Mouse (Mus musculus) thymus, postnatal 25 days (tissue): Measurements from ENCODE around the gene Ckb.

Experiments
- DNase-seq: peaks from one replicate; pipeline ENCODE4 v3.0.0; 2022

The Ckb gene

DNA sequence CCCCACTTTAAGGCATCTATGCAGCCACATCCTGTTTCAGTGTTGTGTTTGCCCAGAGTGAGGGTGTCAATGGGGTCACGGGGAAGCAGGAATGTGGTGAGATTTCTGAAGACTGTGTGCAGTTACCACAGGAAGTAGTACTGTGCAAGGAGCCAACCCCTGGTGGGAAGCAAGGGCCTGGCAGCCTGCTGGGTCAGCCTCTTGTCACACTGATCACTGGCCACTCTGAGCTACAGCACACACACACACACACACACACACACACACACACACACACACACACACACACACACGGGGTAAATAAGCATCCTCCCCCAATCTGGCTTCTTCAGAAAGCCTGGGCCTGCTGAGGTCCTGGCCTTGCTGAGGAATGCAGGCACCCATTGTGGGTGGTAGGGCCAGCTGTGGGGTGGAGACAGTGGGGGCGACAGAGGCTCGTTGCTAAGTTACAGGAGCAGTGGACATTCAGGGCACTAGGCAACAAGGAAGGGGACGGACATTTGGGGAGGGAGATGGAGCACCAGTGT lies 19.3 kb upstream of the Ckb start:
- DNase-seq = peak; percentile 61

DNA sequence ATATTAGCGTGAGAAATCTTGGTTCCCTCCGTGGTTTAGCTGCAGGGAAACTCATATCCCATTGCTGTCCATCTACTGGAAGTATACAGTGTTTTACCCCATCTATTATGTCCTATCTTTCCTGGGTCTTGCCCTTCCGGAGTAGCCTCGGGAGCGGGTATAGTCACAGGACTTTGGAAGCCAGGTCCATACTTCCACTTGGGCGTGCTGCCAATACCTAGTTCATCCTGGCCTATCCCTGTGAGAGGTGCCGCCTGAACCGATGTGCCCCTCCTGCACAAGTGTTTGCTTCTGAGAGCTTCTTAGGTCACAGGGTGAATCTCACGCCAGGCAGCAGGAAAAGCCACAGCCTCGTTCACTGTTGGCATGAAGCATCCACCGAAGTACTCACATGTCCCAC lies 17.3 kb upstream of the Ckb start:
- no peak for DNase-seq

DNA sequence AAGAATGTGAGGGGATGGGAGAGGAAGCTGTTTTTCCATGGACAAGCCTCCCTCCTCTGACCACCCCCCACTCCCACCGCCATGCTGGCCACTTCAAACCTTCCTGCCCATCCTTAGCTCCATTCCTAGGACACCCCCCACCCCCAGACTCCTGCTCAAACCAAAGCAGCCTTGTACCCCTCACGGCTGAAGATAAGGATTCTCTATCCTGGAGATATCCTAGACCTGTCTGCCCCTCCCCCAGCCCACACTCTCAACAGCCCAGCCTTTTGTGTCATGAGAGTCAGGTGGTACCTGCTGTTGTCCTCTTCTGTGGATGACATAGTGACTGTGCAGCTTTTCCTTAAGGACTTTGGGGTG lies 15.9 kb upstream of the Ckb start:
- no peak for DNase-seq

DNA sequence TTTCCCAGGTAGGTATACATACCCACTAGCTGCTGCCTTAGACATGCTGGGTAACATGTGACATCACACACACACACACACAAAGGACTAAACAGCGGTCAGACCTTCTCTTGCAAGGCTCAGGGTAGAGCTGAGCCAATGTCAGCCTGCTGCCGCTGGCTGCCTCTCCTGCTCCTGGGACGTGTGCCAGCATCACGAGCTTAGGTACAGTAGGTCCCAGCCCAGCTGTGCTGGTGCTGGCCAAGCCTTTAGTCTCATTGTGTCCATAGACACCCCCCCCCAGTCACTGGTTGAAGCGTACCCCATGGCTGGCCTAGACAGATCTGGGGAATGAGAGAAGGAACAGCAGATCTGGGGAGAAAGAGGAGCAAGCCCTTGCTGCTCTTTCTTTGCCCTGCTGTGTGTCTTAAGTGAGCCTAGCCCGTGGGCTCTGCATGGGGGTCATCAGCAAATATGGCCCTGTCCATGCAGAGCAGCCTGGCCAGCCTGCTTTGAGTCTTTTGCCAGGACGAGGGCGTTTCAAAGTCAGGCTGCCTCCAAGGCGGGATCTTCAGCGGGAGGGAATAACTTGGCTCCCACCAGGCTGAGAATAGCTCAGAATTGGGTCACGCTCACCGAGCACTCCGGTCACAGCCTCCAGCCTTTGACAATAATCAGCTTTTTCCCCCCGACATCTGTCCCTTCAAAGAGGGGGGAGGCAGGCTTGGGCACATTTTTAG lies 15.4 kb upstream of the Ckb start:
- no peak for DNase-seq

DNA sequence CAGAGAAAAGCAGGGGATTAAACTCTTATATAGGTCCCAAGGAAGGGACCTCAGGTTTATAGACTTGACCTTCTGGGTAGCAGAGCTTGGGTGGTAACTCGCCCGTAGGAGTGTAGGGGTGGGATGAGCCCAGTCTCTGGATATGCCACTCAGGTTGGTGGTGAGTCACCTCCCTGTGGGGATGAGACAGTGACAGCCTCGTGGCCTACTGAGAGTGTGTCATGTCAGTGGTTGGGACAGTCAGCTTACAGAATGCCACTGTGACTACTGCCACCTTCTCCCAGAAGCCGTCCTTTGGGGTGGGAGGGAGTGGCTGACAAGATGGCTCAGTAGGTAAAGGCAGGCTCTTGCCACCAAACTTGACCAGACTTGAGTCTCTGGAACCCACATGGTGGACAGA lies 14.3 kb upstream of the Ckb start:
- no peak for DNase-seq

DNA sequence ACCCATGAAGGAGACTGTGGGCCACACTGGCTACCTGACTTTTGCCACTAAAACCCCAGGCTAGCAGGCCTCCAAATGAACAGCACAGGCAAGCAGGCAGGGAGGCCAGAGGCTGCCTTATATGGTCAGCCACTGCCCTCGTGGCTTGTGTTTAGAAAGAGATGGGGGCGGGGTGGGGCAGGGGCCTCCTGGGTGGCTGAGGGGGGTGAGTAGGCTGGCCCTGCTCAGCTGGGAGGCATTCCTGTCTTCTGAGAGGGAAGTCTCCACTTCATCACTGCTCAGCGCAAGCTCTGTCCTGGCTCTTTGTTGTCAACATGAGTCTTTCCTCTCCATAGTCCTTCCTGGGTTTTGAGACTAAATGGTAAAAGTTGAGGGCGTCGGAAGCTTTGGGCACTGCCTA lies 10.7 kb upstream of the Ckb start:
- no peak for DNase-seq

DNA sequence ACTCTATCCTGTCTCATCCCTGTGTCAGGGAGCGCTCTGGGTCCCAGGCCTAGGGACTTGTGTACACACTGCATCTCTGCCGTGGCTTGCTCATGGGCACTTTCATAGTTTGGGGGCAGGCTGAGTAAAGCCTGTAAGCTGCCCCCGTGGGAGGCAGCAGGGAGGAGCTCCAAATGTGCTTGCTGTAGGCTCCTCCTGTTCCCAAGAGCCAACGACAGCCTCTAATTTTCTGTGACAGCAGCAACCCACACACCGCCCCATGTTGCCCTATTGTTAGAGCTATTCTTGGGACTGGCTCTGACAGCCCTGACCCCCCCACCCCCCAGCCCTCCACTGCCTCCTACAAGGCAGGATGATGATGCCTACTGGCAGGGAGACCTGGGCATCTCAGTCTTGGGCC lies 9.9 kb upstream of the Ckb start:
- DNase-seq = no peak

DNA sequence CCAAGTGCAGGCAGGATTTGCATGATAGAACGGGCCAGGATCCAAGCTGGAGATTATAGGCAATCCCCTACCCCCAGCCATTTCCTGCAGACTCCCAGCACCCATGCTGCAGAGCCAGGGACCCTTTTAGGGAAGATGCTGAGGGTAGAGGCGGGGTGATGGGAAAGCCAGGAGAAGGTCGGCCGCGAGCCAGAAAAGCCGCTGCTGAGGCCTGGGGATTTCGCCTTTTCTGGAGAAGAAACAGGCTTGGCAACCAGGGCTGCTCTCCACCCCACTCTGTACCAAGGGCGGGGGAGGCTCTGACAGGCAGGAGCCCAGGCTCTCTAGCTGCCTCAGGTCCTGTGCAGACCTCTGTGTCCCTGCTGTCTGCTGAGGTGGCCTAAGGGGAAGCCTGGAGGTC lies 9.2 kb upstream of the Ckb start:
- no peak for DNase-seq

DNA sequence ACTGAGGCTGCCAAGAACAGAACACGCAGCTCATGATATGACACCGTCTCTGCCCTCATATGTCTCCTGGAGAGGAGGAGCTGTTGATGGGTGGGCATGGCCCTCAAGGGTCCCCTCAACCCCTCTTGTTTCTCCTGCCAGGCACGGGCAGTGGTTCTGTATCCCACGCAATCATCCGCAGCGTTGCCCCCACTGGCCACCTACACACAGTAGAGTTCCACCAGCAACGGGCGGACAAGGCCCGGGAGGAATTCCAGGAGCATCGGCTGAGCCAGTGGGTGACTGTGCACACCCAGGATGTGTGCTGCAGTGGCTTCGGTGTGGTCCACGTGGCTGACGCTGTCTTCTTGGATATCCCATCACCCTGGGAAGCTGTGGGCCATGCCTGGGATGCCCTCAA lies 8.5 kb upstream of the Ckb start:
- no peak for DNase-seq

DNA sequence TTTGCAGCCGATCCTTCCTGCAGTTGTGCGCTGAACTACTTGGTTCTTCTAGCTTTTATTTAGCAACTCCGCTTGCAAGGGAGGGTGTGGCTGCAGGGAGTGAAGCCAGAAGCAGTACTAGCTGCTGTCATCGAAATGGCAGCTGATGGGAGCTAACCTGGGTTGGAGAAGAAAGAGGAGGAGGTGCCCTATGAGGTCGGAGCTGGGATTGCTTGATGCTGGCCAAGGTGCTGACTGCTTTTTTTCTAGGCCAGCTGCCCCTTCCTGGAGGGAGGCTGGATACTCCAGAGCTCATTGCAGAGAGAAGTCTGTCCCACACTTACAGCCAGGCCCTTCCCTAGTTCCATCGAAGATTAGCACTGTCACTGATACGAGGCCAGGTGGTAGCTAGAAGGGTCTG lies 6.9 kb upstream of the Ckb start:
- DNase-seq = no peak

DNA sequence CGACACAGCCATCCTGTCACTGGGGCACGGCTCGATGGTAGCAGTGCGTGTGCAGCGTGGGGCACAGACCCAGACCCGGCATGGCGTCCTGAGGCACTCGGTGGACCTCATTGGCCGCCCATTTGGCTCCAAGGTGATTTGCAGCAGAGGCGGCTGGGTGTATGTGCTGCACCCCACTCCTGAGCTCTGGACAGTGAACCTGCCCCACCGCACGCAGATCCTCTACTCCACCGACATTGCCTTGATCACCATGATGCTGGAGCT lies 6.5 kb upstream of the Ckb start:
- DNase-seq = no peak

DNA sequence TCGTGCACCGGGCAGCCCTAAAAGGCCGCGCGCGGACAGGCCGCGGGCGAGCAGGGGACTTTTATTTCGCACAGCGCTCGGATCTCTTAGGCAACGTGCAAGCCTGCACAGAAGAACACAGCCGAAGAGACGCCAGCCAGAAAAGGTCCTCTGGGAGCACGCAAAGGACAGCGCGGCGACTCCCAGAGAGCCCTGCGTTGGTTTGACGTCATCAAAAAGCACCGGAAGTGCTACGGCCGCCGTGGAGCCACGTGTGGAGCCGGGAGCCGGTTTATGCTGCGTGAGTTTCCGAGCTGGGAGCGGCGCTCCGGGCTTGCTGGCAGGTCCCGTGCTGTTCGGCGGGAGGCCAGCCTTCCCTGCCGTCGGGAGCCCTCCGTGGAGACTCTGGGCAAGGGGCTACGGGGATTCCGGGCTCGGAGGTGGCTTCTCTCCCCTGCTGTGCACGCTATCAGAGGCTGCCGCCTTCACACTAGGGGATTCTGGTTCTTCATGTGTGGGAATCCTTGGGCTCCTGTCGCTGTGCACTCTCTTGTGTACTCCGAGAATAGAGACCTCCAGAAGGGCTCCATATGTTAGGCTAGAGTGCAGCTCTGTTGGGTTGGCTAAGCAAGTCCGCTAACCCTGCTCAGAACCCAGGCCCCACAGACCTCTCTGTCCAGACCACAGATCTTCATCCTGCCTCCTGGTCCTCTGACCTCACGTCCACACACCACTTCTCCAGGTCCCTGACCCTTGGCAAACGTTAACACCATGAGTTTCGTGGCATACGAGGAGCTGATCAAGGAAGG lies 5.9 kb upstream of the Ckb start, which contains the start of gene Trmt61a:
TSS of gene Trmt61a (plus strand) at position 224 of the 788 bp plus-strand sequence.
- DNase-seq = peak; percentile 88

DNA sequence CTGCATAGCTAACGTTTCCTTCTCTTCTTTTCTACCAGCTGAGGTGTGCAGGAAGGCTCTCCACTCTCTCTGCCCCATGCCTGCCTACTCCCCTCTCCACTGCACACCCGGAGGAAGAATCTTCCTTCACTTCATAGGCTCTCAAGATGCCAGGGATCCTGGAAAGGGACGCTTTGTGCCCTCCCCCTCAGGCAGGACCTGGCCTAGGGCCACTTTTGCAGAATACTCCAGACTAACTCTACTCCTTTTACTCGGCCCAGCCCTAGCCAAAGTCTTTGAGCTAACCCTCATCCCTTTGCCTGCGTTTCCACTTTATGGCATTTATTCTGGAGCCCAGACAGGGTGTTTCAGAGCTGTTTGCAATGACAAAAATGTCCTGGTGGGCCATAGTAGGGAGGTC lies 5.3 kb upstream of the Ckb start:
- DNase-seq = no peak

DNA sequence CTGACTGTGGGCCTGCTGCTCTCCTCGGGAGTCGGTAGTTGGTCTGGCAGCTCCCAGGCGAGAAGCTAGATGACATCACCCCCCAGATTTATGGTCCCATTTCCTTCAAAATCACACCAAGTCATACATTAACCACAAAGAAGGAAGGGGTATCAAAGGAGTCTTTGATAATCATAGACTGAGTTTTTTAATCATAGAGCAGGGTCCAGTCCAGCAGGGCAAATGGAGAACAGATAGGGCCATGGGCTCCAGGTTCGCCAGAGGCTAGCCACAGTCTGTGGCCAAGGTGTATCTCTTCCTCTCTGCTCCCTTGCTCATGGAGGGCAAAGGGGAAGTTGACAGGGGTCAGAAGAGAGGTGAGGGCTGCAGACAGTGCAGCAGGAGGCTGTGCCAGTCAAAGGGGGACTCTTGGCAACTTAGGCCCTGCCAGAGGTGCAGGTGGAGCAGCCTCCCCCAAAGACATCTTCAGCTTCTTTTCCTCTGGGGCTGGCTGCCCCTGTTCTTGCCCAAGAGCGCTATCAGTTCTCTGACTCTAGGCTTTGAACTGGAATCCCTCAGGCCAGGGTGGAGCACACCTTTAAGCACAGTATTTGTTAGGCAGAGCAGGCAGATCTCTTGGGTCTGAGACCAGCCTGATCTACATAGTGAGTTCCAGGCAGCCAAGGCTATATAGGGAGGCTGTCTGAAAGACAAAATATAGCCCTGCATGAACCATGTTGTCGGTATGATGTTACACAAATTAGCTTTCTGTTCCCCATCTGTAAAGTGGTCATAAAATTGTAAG lies 3.9 kb upstream of the Ckb start:
- DNase-seq = no peak

DNA sequence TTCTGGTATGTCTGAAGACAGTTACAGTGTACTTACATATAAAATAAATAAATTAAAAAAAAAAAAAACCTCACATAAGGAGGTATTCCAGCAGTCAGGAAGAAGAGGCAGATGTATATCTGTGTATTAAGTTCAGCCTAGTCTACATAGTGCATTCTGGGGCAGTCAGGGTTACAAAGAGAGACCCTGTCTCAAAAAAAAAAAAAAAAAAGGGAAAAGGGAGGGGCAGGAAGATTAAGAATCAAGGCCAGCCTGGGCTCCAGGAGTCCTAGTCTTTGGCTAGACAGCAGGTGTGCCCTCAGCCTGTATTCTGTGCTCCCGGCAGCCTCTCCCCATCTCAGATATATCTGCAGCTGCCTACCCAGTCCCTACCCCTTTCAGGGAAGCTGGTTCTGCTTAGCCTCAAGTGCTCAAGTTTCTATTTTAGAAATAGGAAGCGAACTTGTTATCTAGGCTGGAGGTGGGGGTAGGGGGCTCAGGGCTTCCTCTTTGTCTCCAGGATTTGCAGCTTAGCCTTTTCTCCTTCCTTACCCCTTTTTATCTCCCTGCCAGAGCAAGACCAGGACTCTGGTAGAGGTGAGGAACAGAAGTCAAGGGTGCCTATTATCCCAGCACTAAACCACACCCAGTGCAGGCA lies 2.8 kb upstream of the Ckb start:
- no peak for DNase-seq

DNA sequence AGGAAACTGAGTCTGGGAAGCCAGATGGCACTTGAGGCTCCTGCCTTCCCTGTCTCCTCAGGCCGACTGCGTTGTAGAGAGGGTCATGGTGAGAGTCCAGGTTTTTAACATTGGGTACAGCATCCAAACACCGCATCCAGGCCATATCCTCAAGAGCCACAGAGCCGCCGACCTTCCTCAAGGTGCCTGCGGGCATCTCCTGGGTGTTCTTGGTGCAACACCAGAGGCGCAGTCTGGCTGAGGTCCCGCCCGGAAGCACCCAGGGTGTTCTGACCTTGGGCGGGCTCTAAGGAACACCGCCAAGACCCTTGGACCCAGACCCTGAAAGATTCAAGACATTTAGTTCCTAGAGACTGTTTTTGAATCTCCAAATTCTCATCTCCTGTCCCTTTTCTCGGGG lies 443 bp upstream of the Ckb start:
- no peak for DNase-seq

DNA sequence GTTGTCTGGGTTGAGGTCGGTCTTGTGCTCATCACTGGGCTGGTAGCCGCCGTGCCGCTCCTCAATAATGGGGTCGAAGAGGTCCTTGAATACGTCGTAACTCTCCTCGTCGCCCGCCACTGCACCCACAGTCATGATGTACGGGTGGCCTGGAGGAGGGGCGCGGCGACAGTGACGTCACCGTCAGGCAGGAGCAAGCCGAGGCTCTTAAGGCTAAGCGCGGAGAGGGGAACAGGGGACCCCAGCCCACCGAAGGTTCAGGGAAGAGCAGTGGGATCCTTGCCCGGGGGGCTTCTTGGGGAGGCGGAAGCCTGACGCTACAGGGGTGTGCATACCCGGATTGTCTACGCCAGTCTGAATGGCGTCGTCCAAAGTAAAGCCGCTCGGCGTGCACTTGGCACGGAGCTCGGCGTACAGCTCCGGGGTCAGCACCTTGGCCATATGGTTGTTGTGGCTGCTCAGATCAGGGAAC lies 671 bp downstream of the Ckb start:
- DNase-seq = peak; percentile 60

DNA sequence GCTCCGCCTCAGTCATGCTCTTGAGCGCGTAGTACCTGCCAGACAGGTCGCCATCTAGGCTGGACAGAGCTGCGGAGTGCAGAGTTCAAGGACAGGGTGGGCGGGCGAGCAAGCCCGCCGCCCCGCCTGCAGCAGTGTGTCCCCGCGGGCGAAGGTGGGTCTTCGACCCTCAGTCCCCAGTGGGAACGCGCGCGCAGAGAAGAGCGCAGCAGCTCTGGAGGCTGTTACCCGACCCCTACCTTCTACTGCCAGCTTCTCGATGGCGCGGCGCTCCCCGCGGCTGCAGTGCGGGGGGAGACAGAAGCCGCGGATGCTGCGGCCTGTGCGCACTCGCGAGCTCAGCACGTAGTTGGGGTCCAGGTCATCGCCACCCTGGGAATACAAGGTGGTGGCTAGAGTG lies 1.2 kb downstream of the Ckb start:
- no peak for DNase-seq

DNA sequence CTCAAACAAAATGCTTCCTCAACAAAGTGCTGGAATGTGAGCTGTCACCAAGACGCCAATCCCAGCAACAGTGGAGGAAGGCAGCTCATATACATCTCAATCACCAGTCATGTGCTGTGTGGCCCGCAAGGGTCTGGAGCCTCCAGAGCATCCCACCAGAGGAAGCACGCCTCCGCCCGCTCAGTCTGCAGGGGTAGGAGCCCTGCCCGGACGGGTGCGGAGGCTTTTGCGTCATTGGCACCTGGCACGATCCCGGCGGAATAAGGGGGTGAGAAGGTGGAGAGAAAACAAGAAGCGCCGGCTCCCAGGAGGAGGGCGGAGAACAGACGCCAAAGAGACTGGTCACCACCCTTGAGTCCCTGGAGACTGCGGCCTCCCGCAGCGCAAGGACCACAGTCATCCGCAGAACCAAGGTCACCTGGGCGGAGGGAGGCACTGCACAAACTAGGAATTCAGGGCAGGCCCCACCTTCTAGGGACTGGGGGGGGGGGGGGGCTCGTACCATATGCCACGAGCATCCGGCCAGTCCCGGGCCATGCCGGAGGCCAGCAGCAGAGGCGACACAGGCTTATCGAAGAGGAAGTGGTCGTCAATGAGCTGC lies 1.7 kb downstream of the Ckb start:
- DNase-seq = no peak

DNA sequence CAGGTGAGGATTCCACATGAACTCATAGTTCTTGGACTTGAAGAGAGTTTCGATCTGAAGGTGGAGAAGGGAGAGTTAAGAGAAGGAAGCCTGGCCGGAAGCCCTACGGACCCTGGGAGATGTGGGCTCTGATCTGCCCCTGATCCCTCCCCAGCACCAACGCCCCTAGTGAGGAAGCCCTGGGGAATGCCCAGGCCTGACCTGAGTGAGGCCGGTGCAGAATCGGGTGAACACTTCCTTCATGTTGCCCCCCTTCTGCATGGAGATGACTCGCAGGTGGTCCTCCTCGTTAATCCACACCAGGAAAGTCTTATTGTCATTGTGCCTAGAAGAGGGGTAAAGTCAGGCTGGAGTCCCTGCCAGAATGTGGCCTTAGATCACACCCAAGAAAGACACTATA lies 2.2 kb downstream of the Ckb start:
- DNase-seq = no peak

DNA sequence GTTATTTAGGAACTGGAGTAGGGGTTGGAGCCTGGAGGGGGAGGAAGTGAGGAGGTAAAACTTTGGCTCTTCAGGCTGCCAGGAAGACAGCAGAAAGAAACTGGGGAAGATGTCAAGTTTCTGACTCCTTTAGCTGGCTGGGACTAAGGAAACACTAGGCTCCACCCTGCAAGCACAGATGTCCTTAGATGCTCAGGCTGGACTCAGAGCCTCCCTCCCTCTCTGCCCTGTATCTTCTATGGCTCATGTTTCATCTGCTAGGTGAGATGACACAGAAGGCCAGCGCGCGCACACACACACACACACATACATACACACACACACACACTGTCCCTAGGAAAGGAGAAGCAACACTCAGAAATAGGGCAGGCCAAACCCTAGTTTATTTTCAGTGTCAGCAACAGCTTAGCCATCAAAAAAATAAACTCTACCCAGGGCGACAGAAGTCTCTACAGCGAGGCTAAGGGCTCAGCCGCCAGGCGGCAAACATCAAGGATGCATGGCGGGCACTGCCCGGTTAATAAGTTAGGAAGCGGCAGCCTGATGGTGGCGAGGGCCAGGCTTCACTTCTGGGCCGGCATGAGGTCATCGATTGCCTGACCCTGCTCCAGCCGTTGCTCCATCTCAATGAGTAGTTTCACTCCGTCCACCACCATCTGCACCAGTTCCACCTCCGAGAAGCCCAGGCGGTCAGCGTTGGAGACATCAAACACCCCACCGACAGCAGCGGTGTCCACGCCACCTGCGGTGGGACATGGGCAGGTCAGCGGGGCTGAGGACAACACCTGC lies 2.9 kb downstream of the Ckb start:
- no peak for DNase-seq

DNA sequence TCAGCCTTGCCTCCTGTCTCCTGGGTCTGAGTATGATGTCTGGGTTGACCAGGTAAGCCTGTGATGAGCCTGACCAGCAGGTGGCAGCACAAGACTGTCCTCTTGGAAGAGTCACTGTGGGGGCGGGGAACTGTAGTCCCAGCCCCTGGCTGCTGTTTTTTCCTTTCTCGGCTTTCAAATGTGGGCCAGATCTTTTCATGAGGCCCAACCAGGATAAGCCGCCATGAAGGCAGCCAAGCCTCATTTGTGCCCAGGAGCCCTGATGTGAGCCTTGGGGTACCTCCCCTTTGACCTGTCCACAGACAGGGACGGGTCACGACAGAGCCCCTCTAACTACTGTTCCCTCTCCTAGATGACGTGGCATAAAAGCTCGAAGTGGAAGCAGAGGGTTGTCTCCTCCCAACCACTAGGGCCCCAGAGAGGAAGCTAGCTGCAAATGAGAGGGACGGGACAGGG lies 3.7 kb downstream of the Ckb start:
- DNase-seq = peak; percentile 95
